Mouse (Mus musculus) erythroblast, embryonic 14.5 days (primary cell): ENCODE measurements around the gene Hfe. TPM values are rescaled to one million over a fixed set of nuclear protein-coding genes. Genes with fewer than 3 reads are reported as not detected.
"Not testable (repeated sequence)": the region's sequence is repeated elsewhere in the genome, so short reads cannot be mapped to it uniquely, and the experiment has no call there.

Experiments
- H3K27me3 ChIP-seq: 2 replicates; pipeline ENCODE4 v1.6.1; 2012; ENCODE audit warnings: inconsistent platforms; ENCODE audit not compliant: control insufficient read depth
- H3K36me3 ChIP-seq: 2 replicates; pipeline ENCODE4 v1.6.1; 2012; ENCODE audit warnings: mild to moderate bottlenecking, inconsistent platforms; ENCODE audit not compliant: control insufficient read depth
- H3K4me1 ChIP-seq: 2 replicates; pipeline ENCODE4 v1.6.1; 2012; ENCODE audit warnings: inconsistent platforms; ENCODE audit not compliant: control insufficient read depth
- H3K4me3 ChIP-seq: replicated peaks from 2 replicates; pipeline ENCODE3; 2012; ENCODE audit warnings: moderate library complexity, mild to moderate bottlenecking, inconsistent platforms
- H3K9me3 ChIP-seq: 2 replicates; pipeline ENCODE4 v1.6.1; 2012; ENCODE audit warnings: low read length, inconsistent platforms, mixed read lengths; ENCODE audit not compliant: control insufficient read depth
- GATA1 ChIP-seq: IDR thresholded peaks from 2 replicates; pipeline ENCODE4 v1.6.1; 2012; ENCODE audit warnings: low read length, inconsistent platforms, mixed read lengths
- TAL1 ChIP-seq: IDR thresholded peaks from 3 replicates; pipeline ENCODE4 v1.6.1; 2012; ENCODE audit warnings: low read length, inconsistent platforms, mixed read lengths
- polyA plus RNA-seq: library from polyadenylated mRNA; stranded (reverse); fragments of >175 nt; gene quantifications from 2 replicates; pipeline ENCODE4 v1.2.3, GENCODE M21; 2012

Hfe gene
- polyA plus RNA-seq, 1 experiment = 0.15 TPM

DNA sequence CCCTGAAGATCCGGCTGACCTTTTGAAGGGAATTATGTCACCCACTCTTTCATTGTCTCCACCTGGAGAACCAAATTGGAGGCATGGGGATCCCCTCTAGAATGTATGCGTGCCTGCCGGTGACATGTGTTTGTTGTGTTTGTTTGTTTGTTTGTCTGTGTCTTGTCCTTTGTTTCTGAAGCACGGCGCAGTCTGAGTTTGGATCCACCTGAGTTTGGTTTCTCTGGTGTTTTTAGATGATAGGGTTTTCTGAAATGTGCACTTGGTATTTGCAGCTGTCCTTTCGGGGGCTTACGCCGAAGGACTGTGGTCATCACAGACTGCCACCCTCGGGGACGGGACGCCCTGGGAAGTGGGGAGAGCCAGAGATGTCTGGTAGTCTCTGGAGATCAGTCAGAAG lies 6.5 kb upstream of the Hfe start:
- Histone ChIP-seq H3K9me3 (no peaks in the 10 kb centered on the region), H3K4me3 (no peak overlapping the region), H3K36me3 (no peaks in the 10 kb centered on the region), H3K4me1 (no peaks in the 10 kb centered on the region), H3K27me3 (peaks cover 8% of the 10 kb centered on the region)
- TF ChIP-seq TAL1 (no peak), GATA1 (no peak)

DNA sequence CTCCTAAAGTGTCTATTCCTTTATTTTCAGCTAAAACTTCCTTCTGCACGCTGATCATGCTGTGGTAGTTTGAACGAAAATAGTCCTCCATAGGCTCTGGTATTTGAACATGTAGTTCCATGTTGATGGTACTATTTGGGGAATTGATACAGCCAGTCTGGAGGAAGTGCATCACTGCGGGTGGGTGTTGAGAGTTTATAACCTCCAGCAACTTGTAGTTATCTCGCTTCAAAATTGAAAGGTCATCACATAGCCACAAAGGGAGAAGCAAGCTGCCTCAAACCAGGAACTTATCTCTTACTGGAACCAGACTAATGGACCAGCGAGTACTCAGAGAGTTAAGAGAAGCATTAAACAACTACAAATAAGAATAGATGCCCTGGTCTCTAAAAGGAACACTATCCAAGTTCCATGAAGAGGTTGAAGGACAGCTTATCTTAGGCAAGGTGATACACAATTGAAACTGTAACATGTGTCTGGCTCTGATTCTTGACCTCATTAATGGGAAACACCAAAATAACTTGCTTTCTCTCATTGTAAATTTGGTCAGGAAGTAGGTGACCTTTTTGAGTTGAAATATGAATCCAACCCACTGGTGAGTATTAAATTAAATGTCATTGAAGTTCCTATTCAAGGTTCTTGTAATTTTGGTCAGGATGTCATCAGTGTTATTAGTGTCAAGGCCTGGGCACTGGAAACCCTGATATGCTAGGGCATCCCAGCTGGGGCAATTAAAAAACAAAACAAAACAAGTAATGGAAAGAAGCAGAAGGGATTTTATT lies 5.8 kb upstream of the Hfe start:
- H3K36me3 ChIP-seq = no peaks in the 10 kb centered on the region
- H3K4me1 ChIP-seq = no peaks in the 10 kb centered on the region
- H3K9me3 ChIP-seq = no peaks in the 10 kb centered on the region
- TF ChIP-seq GATA1 = no peak
- TF ChIP-seq TAL1 = no peak
- H3K27me3 ChIP-seq = peaks cover 15% of the 10 kb centered on the region
- no peak overlapping the region for H3K4me3 ChIP-seq

DNA sequence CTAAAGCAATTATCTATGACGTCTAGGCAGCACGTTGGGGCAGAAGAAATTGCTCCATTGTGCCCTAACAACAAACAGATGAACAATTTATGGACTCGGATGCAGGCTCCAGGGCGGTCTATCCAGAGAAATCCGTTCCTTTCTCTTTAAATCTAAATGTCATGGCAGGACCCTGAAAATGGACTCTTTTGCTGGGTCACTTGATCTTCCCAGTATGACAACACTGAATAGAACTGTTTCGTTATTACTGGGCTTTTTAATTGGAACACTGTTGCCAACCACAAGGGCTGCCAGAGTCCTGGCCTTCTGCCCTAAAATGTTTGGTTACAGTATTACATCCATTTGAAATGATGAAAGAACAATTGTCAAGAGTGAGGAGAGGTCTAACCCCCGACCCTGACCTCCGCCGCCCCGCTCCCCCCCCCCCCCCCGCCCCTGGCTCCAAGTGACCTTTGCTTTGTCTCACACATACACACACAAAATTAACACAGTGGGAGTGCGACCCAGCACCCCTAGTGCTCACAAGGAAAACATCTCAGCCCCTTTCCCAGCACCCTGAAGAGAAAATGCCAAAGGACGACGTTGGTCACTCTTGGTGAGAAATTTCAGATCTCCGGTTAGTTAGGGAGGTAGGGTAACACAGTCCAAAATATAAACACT lies 810 bp downstream of the Hfe start:
- peak overlapping the region; percentile 58 for H3K4me3 ChIP-seq
- TF ChIP-seq TAL1 = no peak
- TF ChIP-seq GATA1 = no peak

DNA sequence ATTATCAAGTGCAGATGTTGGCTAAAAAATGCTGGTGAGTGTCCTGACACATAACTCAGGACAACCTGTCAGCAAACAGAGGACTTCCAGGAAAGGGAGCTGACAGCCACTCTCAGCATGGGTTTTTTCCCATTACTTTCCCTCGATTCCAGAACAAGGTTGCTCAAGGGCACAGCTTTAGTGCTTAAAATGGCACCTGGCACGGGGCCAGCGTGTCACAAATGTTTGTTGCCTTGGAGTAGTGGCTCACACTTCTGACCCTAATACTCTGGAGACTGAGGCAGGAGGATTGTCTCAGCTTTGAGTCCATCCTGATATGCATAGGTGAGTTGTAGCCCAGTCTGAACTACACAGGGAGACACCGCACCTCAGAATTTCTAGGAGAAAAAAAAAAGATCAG lies 2.0 kb downstream of the Hfe start:
- no peaks in the 10 kb centered on the region for H3K9me3 ChIP-seq
- peaks cover 7% of the 10 kb centered on the region for H3K4me1 ChIP-seq
- no peaks in the 10 kb centered on the region for H3K36me3 ChIP-seq
- TF ChIP-seq TAL1 (no peak), GATA1 (no peak)
- no peak overlapping the region for H3K4me3 ChIP-seq
- peaks cover 42% of the 10 kb centered on the region for H3K27me3 ChIP-seq

More for the DNA sequence above, 810 bp downstream of the Hfe start:
- Histone ChIP-seq H3K4me1 (peaks cover 7% of the 10 kb centered on the region), H3K27me3 (peaks cover 45% of the 10 kb centered on the region), H3K9me3 (no peaks in the 10 kb centered on the region), H3K36me3 (no peaks in the 10 kb centered on the region)

DNA sequence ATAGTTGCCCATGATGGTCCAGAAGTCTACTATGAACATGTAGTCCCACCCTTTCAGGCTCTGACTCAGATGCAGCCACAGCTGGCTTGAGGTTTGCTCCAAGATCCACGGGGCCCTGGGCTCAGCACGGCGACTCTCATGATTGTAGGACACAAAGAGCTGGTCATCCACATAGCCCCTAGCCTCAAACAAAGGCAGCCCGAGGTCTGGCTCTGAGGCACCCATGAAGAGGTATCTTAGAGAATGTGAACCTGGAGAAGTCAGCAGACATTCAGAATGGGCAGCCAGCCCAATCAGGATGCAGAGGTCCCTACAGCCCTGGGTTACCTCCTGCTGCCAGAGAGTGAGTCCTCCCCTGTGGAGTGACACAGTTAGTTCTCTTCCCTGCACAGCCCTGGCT lies 2.6 kb downstream of the Hfe start:
- TF ChIP-seq TAL1 (no peak), GATA1 (no peak)
- peaks cover 39% of the 10 kb centered on the region for H3K27me3 ChIP-seq
- no peaks in the 10 kb centered on the region for H3K9me3 ChIP-seq
- H3K4me3 ChIP-seq = no peak overlapping the region
- H3K4me1 ChIP-seq = peaks cover 10% of the 10 kb centered on the region
- H3K36me3 ChIP-seq = no peaks in the 10 kb centered on the region

DNA sequence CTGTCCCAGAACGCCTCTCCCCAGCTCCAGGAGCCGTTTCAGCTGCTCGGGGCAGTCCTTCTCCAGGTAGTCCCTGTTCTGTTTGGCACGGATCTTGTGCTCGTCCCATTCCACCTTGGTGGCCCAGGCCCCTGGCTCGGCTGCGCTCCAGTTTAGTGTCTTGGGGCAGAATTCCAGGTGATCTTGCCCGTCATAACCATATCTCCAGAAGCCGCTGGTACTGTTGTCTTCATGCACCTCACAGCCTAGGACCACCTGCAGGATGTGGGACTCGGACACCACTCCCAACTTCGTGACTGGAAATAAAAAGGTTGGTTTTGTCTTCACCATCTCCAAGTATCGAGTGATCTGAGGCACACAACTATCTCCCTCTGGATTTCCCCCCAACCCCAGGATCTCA lies 3.9 kb downstream of the Hfe start:
- Histone ChIP-seq H3K36me3 (no peaks in the 10 kb centered on the region), H3K4me1 (peaks cover 10% of the 10 kb centered on the region), H3K27me3 (peaks cover 33% of the 10 kb centered on the region), H3K4me3 (no peak overlapping the region), H3K9me3 (no peaks in the 10 kb centered on the region)
- TF ChIP-seq TAL1 (no peak), GATA1 (no peak)

DNA sequence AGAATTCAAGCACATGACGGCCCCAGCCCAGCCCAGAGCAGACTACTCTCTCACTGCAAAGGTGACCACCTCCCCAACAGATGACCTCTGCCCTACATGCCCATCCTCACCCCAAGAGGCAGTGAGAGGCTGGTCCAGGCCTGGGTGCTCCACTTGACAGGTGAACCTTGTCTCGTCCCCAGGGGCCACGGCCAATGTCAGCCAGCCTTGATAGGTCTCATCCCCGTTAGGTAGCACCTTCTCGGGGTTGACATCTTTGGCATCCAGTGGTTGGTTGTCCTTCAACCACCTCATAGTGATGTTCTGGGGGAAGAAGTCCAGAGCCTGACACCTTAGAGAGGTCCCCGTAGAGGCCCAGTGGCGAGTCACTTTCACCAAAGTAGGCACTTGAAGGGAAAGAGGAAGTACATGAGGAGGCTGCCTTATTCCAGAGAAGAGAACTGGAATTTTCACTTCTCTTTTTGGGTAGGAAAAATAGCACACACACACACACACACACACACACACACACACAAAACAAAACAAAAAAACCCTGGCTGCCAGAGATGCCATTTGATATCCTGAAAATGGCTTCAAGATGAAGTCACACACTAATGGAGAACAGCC lies 4.8 kb downstream of the Hfe start:
- no peak for TF ChIP-seq TAL1
- TF ChIP-seq GATA1 = no peak
- H3K4me3 ChIP-seq = no peak overlapping the region
- H3K4me1 ChIP-seq = peaks cover 14% of the 10 kb centered on the region
- H3K9me3 ChIP-seq = no peaks in the 10 kb centered on the region
- no peaks in the 10 kb centered on the region for H3K36me3 ChIP-seq
- H3K27me3 ChIP-seq = peaks cover 24% of the 10 kb centered on the region

DNA sequence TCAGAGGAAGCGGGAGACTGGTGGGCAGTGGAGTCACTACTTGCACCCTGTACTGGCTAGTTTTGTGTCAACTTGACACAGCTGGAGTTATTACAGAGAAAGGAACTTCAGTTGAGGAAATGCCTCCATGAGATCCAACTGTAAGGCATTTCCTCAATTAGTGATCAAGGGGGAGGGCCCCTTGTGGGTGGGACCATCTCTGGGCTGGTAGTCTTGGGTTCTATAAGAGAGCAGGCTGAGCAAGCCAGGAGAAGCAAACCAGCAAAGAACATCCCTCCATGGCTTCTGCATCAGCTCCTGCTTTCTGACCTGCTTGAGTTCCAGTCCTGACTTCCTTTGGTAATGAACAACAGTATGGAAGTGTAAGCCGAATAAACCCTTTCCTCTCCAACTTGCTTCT lies 7.9 kb downstream of the Hfe start:
- H3K9me3 ChIP-seq, H3K27me3 ChIP-seq, H3K36me3 ChIP-seq, H3K4me3 ChIP-seq: not testable (repeated sequence)
- peaks cover 27% of the 10 kb centered on the region for H3K4me1 ChIP-seq

DNA sequence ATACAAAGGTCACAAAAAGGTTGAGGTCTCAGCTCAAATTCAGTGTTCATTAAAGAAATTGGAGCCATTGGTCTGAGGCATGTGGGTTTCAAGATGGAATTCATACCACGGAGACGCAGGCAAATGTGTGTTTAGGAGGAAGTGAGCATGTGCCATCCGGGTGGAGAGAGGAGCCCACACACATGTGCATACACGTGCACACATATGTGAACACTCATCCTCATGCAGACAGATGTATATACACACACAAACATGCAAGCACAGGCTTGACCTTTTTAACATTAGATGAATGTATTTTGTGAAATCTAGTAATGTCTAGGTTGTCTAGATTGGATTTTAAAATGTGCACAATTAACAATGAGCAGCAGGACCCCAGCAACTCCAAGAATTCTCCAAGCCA lies 8.4 kb downstream of the Hfe start:
- no peak for TF ChIP-seq TAL1
- TF ChIP-seq GATA1 = no peak
- no peaks in the 10 kb centered on the region for H3K36me3 ChIP-seq

More for the DNA sequence above, 8.4 kb downstream of the Hfe start:
- peaks cover 32% of the 10 kb centered on the region for H3K4me1 ChIP-seq
- H3K4me3 ChIP-seq = no peak overlapping the region
- H3K27me3 ChIP-seq = no peaks in the 10 kb centered on the region
- H3K9me3 ChIP-seq = no peaks in the 10 kb centered on the region
